Mouse (Mus musculus) urinary bladder, adult 2 months (tissue): Measurements from ENCODE around the gene Hdhd5. TPM values are rescaled to one million over a fixed set of nuclear protein-coding genes. Genes with fewer than 3 reads are reported as not detected.

ENCODE experiments used
- DNase-seq: peaks from one replicate; pipeline ENCODE4 v3.0.0; 2022; ENCODE audit warnings: low spot score
- polyA plus RNA-seq: library from polyadenylated mRNA; depleted of rRNA; stranded (reverse); fragments of >200 nt; gene quantifications from 2 replicates; pipeline ENCODE4 v1.2.3, GENCODE M21; 2012

Gene Hdhd5
- polyA plus RNA-seq, 1 experiment = 20.1 TPM

DNA sequence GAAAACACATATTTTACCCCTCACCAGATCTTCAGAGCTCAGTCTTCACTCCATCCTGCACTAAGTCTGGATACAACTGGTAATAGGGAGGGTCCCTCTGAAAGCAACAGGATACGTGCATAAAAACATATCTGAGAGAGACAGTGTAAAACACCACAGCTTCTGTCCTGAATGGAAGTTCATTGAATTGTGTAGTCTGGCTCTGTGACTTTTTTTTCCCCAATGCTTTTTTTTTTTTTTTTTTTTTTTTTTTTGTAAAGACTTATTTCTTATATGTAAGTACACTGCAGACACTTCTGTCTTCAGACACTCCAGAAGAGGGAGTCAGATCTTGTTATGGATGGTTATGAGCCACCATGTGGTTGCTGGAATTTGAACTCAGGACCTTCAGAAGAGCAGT lies 1.5 kb upstream of the Hdhd5 start:
- no peak for DNase-seq

DNA sequence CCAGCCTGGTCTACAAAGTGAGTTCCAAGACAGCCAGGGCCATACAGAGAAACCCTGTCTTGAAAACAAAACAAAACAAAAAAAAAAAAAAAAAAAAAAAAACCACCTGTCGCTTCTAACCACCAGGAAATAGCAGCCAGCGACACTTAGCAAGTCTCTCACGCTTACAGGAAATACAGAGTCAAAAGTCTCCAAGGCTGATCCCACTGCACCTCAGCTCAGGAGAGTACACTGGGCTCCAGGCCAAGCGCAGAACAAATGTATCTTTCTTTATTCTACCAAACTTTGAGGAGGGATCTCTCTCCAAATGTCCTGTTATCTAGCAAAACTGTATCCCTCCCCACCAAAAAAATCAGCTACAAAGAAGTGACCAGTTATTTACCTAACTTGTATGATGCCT lies 2.0 kb downstream of the Hdhd5 start:
- DNase-seq = no peak

DNA sequence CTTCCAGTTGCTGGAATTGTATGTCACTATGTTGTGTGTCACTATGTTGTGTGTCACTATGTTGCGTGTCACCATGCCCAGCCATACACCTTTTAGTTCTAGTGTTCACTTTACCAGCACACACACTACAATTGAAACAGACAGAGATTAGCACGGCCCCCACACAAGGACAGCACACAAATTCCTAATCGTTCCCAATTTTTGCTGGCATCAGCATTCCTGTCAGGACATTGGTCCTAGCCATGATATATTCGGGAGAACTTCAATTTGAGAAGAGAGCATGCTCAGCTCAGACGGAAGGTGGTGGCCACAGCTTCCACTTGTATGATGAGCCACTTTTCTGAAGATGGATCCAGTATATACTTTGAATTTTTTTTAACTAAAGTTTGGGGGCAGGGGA lies 6.3 kb downstream of the Hdhd5 start:
- no peak for DNase-seq

DNA sequence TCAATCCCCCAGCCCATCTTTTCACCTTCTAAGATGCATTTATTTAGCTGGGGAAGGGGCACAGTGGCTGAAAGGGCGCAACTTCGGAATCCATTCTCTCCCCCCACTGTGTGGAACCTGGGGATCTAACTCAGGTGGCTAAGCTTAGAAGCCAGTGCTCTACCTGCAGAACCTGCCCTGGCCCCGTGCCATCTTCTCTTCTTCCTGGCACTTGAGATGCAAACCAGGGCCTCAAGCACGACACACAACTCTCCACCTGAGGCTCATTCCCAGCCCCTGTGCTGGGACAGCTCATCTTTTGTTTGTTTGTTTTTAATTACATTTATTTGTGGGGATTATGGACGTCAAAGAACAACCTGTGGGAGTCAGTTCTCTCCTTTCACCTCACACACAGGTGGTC lies 11.5 kb downstream of the Hdhd5 start:
- no peak for DNase-seq

DNA sequence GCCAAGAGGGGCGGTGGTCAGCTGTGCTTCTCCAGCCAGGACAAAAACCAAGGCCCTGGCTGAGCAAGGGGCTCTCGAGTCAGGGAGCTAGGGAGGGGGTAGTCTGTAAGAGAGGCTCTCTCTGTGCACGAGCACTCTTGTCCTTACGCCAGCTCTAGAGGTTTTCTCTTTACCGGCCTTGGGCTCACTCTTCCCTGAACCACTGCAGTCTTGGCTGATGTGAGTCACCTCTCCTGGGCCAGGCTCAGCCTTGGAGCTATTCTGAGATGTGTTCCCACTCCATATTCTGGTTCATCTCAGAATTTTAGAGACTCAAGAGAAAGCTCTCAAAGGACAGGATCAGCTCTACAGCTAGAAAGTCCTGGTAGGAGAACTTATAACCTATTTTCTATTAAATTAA lies 13.8 kb downstream of the Hdhd5 start:
- no peak for DNase-seq

DNA sequence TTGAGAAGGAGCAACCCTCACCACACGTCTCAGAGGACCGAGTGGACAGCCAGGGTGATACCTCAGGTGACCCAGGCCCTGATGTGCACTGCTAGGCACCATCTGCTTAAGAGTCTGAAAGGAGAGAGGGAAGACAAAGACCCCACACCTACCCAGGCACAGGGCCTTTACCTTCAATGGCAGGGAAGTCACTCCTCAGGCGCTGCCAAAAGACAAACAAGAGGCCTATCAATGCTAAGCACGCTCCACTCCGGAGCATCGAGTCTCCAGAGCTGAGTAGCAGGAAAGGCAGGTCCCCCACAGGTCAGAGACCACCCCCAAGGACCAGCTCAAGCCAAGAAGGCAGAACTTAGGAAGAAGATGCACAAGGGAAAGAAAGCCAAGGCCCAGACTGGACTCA lies 14.2 kb downstream of the Hdhd5 start:
- no peak for DNase-seq

DNA sequence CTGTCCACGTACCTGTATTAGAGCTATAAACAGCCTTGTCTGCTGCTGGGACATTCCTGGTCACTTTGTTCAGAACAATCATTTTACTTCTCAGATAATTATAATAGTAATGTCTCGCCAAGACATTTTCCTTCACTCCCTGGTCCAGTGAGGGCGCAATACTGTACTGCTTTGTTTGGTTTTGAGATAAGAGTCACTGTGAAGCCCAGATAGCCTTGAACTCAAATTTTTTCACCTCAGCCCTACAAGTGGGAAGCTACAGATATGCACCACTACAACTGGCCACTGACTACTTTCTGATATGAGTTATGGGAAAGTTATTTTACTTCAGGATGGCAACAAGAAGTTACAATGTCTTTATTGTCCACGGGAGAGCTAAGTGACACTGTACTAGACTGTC lies 14.7 kb downstream of the Hdhd5 start:
- DNase-seq = no peak

DNA sequence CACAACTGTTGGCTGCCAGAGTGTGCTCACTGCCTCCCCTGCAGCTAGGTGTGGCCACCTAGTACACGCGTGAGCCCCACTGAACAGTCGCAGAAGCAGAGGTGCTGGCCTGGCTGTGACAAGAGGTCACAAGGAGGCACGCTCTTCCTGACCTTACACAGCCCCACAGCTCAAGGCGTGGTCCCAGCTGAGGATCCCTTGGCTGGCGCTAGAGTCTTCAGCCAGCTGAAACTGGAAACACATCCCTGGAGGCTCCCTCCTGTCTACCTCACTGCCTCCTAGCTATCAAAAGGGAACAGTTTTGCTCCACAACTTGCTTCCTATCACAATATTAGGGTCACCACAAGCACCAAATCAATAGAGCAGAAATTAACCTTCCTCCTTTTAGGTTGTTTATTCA lies 19.9 kb downstream of the Hdhd5 start:
- no peak for DNase-seq

DNA sequence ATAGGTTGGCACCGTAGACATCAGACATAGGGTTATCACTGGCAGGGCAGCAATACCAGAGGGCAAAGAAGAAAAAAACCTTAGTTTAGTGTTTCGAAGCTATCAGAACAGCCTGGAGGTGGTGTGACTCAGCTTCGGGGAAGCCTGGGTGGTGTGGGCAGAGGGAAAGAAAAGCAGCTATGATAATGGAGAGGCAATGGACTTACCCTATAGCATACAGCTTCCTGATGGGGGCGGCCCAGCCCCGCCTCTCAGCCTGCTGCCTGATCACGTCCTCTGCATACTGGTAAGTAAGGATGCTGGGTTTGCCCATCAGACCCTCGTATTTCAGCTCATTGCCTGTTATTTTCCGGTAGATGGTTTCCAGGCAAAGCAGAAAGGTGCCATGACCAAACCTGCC lies 20.7 kb downstream of the Hdhd5 start:
- no peak for DNase-seq

DNA sequence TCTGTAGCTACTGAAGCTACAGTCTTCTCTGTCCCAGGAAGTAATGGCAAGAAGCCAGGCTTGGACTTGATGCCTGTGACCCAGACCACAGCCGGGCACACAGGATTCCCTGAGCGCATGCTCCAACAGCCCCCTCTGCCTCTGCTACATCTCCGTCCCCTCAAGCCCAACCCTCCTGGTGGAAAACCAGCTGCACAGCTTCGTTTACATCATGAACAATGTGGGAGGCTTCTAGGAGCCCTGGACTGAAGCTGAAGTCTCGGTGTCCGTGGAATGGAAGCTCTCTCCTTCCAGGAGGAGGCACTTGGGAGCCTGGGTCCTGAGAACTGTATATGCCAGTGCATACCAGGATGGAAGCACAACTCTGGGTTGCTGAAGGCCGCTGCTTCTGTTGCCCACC lies 21.1 kb downstream of the Hdhd5 start:
- DNase-seq = no peak

DNA sequence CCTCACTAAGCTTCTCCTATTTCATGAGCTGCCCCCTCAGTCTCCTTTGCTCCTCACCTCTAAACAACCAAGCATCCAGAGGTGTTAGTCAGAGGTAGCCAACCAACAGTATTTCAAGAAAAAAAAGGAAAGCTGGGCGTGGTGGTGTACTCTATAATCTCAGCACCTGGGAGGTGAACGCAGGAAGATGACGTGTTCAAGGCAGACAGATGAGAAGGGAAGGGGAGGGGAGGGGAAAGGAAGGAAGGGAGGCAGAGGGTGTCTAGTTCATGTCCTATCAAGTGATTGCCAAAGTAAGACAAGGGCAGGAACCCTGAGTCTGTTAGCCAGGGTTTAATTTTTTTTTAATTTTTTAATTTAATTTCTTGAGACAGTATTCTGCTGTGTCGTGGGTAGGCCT lies 22.5 kb downstream of the Hdhd5 start:
- no peak for DNase-seq

DNA sequence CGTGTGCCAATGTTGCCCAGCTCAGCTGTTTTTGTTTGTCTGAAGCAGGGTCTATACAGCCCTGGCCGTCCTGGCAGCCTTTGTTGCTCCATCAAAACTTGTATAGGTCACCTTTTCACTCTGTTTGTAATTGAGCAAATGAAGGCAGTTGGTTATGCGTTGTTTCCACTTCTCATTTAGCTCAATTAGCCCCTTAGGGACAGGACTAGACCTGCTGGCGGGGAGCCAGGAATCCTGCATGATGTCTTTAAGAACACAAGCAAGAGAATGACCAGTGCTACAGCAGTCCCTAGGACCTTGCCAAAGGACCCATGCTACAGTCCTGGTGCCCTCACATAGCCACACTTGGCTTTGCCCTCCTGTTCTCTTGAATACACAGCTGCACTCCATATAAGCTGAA lies 25.6 kb downstream of the Hdhd5 start:
- DNase-seq = no peak

DNA sequence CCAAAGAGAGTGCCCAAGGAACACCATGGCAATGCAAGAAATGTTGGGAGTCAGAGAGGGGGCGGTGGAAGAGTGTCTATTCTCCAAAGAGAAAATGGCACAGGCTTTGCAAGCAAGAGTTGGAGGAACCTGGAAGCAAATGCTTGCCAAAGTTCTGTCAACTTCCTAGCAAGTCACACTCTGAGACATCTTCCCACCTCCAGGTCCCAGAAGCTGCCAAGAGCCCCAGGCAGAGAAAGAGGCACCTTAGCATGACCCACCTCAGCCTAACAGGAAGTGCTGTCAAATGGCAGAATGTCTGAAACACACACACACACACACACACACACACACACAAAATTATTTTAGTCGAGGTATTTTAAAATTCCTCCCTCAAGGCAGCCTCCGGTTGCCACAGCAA lies 27.1 kb downstream of the Hdhd5 start:
- DNase-seq = no peak

DNA sequence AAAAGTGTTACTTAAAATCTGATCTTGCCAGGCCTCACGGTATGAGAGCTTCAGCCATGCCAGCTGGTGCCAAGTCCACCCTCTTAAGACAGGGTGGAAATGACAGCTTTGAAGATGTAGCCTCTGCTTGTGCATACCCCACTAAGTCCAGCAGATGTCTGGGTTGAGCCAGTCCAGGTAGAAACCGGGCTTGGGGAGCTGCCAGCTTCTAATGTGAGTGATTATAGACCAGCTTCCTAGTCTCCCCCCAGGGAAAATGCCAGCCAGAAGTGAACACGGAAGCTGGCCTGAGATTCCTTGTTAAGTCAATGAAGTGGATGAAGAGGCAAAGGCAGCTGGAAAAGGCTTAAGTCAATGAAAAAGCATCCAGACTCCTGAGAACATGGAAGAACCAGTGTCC lies 34.6 kb downstream of the Hdhd5 start:
- DNase-seq = no peak

DNA sequence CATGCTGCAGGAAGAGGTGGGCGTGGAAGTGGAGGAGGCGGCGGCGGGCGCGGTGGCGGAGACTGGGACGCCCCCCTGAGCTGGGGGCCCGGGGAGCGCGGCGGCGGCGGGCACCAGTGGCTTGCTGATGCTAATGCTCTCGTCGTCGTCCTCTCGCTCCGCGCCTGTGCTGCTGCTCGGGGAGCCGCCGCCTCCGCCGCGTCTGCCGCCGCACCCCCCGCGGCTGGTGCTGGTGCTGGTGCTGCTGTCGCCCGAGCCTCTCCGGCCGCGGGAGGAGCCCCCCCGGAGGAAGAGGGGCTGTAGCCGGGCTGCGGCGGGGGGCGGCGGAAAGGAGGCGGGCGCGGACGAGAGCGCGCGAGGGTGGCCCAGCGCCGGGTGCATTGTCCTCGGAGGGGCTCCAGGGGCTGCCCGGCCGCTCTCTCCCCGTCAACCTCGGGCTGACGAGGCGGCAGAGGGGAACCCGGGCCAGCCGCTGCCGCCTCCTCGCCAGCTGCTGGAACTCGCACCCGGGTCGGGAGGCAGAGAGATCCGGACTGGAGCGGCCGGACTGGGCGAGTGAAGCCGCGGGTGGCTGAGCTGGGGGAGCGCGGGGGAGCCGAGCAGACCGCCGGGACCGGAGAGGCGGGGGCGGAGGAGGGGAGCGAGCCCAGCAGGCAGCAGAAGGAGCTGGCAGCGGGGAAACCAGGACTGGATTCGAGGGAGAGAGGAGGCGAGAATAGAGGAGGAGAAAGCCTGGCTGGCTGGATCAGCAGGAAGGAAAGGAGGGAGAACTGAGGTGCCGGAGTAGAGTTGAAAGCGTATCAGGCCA lies 37.5 kb downstream of the Hdhd5 start, which contains the start of gene Tmem121b:
TSS of gene Tmem121b (minus strand) at position 434 of the 808 bp plus-strand sequence.
- no peak for DNase-seq

DNA sequence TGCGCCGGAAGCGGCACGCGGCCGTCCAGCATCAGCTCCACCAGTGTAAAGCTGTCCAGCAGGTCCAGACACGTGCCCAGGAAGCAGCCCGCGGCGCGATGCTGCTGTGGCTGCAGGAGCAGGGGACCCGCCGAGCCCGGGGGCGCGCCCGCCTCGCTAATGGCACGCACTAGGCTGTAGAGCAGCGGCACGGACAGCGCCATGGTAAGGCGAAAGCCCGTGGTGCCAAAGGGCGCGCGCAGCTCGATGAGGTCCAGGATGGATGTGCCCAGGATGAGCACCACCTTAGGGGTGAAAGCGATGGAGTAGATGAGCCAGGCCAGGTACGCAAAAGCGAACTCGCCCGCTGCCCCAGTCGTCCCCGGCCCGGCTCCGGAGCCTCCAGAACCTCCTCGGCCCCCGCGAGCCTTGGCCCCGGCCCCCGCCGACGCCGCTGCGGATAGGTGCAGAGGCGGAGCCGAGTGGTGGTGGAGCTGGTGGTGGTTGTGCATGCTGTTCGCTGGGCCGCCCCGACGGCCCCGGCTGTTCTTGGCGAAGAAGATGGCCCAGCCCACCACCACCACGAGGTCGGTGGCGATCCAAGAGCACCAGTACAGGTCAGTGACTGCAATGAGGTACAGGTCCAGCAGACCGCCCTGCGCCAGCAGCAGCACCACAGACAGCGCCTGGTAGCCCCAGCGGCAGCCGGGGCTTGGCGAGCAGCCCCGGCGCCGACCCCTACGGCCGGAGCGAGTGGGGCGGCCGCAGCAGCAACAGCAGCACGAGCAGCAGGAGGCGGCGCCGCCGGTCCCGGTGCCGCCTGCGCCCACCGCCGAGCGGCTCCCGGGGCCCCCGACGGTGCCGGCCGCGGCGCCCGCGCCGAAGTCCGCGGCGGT lies 38.4 kb downstream of the Hdhd5 start:
- DNase-seq = peak; percentile 23

DNA sequence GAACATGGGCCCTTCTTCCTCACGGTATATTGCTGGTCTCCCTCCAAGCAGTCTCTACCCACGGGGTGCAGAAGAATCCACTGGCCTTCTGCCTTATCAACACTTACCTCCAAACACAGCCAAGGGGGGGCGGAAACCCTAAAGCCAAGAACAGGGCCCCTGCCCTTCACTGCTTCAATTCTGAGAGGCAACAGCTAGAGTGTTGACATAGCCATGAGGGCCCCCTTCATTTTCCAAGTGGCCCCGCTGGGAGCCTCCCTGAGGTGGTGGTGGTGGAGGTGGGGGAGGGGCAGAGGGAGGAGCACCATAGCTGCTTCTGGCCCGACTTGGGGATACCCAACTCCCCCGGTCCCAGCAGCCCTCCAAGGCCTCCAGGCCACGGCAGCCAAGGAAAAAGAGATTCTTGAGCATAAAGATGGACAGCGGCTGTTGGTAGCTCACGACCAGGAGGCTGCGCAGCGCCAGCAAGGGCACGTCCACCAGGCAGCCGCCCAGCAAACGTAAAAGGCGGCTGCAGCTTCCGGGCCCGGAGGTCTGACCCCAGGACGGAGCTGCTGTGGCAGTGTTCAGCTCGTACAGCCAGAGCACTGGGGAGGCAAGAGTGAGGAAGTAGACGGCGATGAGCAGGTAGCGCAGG lies 39.1 kb downstream of the Hdhd5 start:
- no peak for DNase-seq

DNA sequence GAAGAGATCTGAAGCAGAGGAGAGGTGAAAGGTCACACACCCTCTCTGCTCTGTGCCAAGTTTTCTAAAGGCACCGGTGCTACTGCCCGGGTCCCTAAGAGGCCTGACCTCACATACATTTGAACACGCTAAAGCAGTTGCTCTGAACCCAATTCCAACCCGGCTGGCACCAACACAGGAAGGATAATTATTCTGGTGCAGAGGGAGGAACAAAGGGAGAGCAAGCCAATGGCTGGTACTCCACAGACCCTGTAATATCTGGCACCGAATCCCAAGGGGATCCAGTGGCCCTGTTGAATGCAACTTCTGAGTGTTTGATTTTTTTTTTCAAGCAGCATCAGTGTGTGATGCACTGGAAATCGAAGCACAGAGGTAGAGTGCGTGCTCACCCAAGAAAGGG lies 40.1 kb downstream of the Hdhd5 start:
- no peak for DNase-seq

DNA sequence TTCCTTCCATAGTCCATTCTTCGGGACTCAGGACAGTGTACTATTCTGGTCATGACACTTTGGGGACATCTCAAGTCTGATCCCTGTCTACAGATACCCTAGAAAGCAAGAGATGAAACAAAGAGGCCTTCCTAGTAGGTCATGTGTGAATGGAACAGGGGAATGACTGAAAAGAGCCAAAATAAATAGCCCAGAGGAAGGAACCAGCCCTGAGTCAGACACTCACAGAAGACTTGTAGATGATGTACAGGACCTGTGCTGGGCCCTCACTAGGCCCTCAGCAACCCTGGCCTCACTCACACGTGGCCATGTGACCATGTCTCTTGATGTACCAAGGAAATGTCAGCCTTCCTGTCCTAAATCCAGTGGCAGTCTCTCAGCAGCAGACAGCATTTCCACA lies 41.7 kb downstream of the Hdhd5 start:
- no peak for DNase-seq

DNA sequence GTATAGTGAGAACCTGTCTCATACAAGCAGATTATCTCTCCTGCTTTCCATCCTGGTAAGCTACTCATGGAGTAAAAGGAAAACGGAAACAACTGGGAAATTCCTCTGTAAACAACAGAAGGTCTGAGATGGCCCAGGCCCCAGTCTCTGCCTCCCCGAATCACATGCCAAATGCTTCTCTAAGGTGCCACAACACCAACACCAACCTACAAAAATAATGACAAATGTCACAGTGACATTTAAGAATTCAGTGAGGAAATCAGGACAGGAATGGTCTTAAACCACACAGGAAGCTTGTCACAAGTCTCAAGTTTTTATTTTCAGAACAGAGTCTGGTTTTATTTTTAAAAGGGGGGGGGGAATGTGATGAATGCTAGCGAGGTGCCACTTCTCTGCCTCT lies 42.5 kb downstream of the Hdhd5 start:
- no peak for DNase-seq

DNA sequence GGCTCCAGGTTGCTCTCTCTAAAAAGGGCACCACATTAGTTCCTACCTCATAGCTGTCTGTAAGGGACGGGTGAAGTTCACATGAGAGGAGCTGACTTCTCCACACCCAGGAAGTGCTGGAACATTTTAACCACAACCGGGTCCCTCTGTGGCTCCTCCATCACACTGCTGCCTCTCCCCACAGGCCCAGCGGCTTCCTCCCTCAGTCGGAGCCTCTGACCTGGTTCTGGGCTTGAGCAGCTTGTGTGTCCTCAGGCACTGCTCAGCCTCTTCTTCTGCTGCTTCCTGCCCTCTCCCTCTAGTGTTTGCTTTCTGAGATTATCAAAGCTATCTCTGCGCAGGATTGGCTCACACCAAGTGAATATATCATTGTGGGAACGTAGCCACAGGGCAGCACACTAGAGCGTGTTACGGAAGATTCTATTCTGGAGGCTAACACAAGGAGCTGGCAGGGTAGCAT lies 45.0 kb downstream of the Hdhd5 start:
- DNase-seq = no peak

DNA sequence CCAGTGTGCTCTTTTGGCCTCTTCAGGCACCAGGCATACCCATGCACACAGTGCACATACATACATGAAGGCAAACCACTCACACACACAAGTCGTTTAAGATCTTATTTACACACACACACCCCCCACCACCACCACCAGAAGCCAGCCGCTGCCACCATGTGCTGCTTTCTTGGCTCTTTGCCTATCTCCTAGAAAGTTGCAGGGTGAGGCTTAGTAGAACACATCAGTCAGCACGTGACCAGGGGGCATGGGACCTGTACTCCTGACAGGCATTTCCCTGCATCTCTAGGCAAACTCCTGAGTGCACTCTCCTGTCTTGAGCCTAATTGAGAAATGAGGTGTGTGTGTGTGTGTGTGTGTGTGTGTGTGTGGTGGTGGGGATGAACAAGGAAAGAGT lies 46.1 kb downstream of the Hdhd5 start:
- DNase-seq = no peak

DNA sequence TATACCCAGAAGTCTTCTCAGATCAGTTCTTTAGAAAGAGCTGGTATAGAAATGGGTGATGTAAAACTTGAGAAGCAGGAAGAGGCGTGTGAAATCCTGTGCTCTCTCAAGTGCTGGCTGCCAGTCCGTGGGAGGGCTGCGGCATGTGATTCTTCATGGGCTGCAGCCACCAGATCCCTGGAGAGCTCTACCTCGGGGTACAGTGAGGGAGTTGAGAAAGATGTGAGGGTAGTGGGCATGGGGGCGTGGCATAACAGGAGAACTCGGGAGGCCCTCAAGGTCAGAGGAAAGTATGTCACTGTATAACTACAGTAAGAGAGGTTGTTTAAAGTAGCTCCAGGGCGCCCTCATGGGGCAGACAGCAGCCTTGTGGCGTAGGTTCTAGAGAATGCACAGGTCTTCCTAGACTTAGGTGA lies 47.9 kb downstream of the Hdhd5 start:
- no peak for DNase-seq
